Mouse (Mus musculus) midbrain, embryonic 11.5 days (tissue): ENCODE results near the gene Fbxo22. TPM values are rescaled to one million over a fixed set of nuclear protein-coding genes. Genes with fewer than 3 reads are reported as not detected.
A peak's percentile ranks its signal among the peaks of the same experiment; 100 is the strongest.
"Not testable (repeated sequence)": the region's sequence is repeated elsewhere in the genome, so short reads cannot be mapped to it uniquely, and the experiment has no call there.

ENCODE experiments used
- ATAC-seq: fragments of 200-750 bp; cut with Nextera tagmentation; 2 replicates; pipeline ENCODE4 v1.8.0; 2017; ENCODE audit warnings: moderate TSS enrichment, moderate library complexity; ENCODE audit not compliant: low FRiP score
- DNase-seq: peaks from one replicate; pipeline ENCODE4 v3.0.0; 2015; ENCODE audit warnings: low spot score; ENCODE audit errors: missing footprints
- H3K27ac ChIP-seq: fragments of 300-500 bp; sonication (generic); 2 replicates; pipeline ENCODE4 v1.5.1; 2014; ENCODE audit warnings: low read depth, low read length
- H3K27me3 ChIP-seq: fragments of 300-500 bp; sonication (generic); 2 replicates; pipeline ENCODE4 v1.6.1; 2014; ENCODE audit warnings: mild to moderate bottlenecking, low read length, moderate library complexity, mixed read lengths; ENCODE audit not compliant: control insufficient read depth, insufficient read depth
- H3K36me3 ChIP-seq: fragments of 300-500 bp; sonication (generic); 2 replicates; pipeline ENCODE4 v1.6.1; 2014; ENCODE audit warnings: mild to moderate bottlenecking, low read length, moderate library complexity, mixed read lengths; ENCODE audit not compliant: control insufficient read depth, insufficient read depth
- H3K4me1 ChIP-seq: fragments of 300-500 bp; sonication (generic); 2 replicates; pipeline ENCODE4 v1.6.1; 2014; ENCODE audit warnings: low read length; ENCODE audit not compliant: control insufficient read depth, insufficient read depth
- H3K4me2 ChIP-seq: fragments of 300-500 bp; sonication (generic); 2 replicates; pipeline ENCODE4 v1.6.1; 2014; ENCODE audit warnings: mild to moderate bottlenecking, moderate library complexity
- H3K4me3 ChIP-seq: fragments of 300-500 bp; sonication (generic); 2 replicates; pipeline ENCODE4 v1.5.1; 2014; ENCODE audit warnings: low read depth, low read length
- H3K9ac ChIP-seq: fragments of 300-500 bp; sonication (generic); 2 replicates; pipeline ENCODE4 v1.6.1; 2014; ENCODE audit warnings: low read length
- H3K9me3 ChIP-seq: fragments of 300-500 bp; sonication (generic); 2 replicates; pipeline ENCODE4 v1.6.1; 2016; ENCODE audit warnings: low read length; ENCODE audit not compliant: control insufficient read depth
- WGBS: fragments of 180-500 bp; shearing (Covaris S2); extraction: QIAGEN DNeasy Blood & Tissue Kit; methylation state at CpG from one replicate; pipeline ENCODE4 v1.1.7; 2014; 5-methylcytosine and 5-hydroxymethylcytosine counted together
- polyA plus RNA-seq: library from polyadenylated mRNA; unstranded; fragments of >200 nt; fragmentation: Nextera tagmentation; extraction: Ambion mirVana; gene quantifications from 2 replicates; pipeline ENCODE4 v1.2.1, GENCODE M21; 2014

The Fbxo22 gene
- polyA plus RNA-seq, 1 experiment from 2014 or later, result 84.6 TPM

- Histone ChIP-seq H3K27ac (no peak overlapping the region), H3K4me3 (no peak overlapping the region), H3K9me3 (no peaks in the 10 kb centered on the region; the same call in 1 of the 2 replicates), H3K4me2 (no peak overlapping the region), H3K27me3 (no peaks in the 10 kb centered on the region), H3K4me1 (no peaks in the 10 kb centered on the region), H3K36me3 (no peaks in the 10 kb centered on the region), H3K9ac (no peak overlapping the region)
- 68% methylated on average over 6 of the region's 6 CpGs for whole genome bisulfite sequencing
- ATAC-seq (no peak), DNase-seq (no peak)
These were observed 22.8 kb downstream of the Fbxo22 start for GRCm38 (mm10) chr9:55231544-55231943.

- Histone ChIP-seq H3K9ac (no peak overlapping the region), H3K4me2 (no peak overlapping the region), H3K36me3 (no peaks in the 10 kb centered on the region), H3K27me3 (no peaks in the 10 kb centered on the region), H3K9me3 (no peaks in the 10 kb centered on the region; the same call in 1 of the 2 replicates), H3K4me1 (no peaks in the 10 kb centered on the region), H3K27ac (no peak overlapping the region), H3K4me3 (no peak overlapping the region)
- ATAC-seq (no peak), DNase-seq (no peak)
- WGBS, result 91% methylated on average over 5 of the region's 5 CpGs
These were observed 23.4 kb downstream of the Fbxo22 start for GRCm38 (mm10) chr9:55232110-55232509.

GRCm38 (mm10) chr9:55232586-55232985 lies 23.9 kb downstream of the Fbxo22 start:
- H3K4me2 ChIP-seq, result no peak overlapping the region
- no peaks in the 10 kb centered on the region; the same call in 1 of the 2 replicates for H3K9me3 ChIP-seq
- H3K27me3 ChIP-seq, result no peaks in the 10 kb centered on the region
- ATAC-seq (no peak), DNase-seq (no peak)
- H3K4me3 ChIP-seq, result no peak overlapping the region
- H3K9ac ChIP-seq, result no peak overlapping the region
- H3K4me1 ChIP-seq, result no peaks in the 10 kb centered on the region
- no peaks in the 10 kb centered on the region for H3K36me3 ChIP-seq
- H3K27ac ChIP-seq, result no peak overlapping the region
- 92% methylated on average over 7 of the region's 7 CpGs for WGBS

GRCm38 (mm10) chr9:55233076-55233475 lies 24.4 kb downstream of the Fbxo22 start:
- not testable (repeated sequence) for H3K4me2 ChIP-seq, H3K27ac ChIP-seq, H3K36me3 ChIP-seq, ATAC-seq, H3K4me1 ChIP-seq, H3K9ac ChIP-seq, H3K9me3 ChIP-seq, H3K4me3 ChIP-seq, DNase-seq, H3K27me3 ChIP-seq
- WGBS, result 73% methylated on average over 11 of the region's 11 CpGs

- Histone ChIP-seq H3K4me1 (no peaks in the 10 kb centered on the region), H3K4me2 (no peak overlapping the region), H3K4me3 (no peak overlapping the region), H3K36me3 (no peaks in the 10 kb centered on the region), H3K9me3 (no peaks in the 10 kb centered on the region; the same call in 1 of the 2 replicates), H3K27ac (no peak overlapping the region), H3K27me3 (no peaks in the 10 kb centered on the region), H3K9ac (no peak overlapping the region)
- no peak for ATAC-seq
- 76% methylated on average over 13 of the region's 13 CpGs for WGBS
- DNase-seq, result no peak
These were observed 27.8 kb downstream of the Fbxo22 start for GRCm38 (mm10) chr9:55236235-55237165.

- Histone ChIP-seq H3K9ac (no peak overlapping the region), H3K27ac (no peak overlapping the region), H3K4me2 (no peak overlapping the region), H3K4me1 (no peaks in the 10 kb centered on the region), H3K4me3 (no peak overlapping the region), H3K27me3 (no peaks in the 10 kb centered on the region), H3K9me3 (no peaks in the 10 kb centered on the region), H3K36me3 (no peaks in the 10 kb centered on the region)
- ATAC-seq, result no peak
- WGBS, result 91% methylated on average over 5 of the region's 5 CpGs
- no peak for DNase-seq
These were observed 32.1 kb downstream of the Fbxo22 start for GRCm38 (mm10) chr9:55240852-55241251.

- peak overlapping the region; percentile 14 for H3K4me3 ChIP-seq
- no peaks in the 10 kb centered on the region for H3K36me3 ChIP-seq
- H3K4me2 ChIP-seq, result peak overlapping the region; percentile 36
- 34% methylated on average over 24 of the region's 24 CpGs for WGBS
- no peaks in the 10 kb centered on the region for H3K9me3 ChIP-seq
- H3K27ac ChIP-seq, result no peak overlapping the region
- DNase-seq (peak; percentile 90), ATAC-seq (no peak)
- no peaks in the 10 kb centered on the region for H3K27me3 ChIP-seq
- H3K4me1 ChIP-seq, result no peaks in the 10 kb centered on the region
- H3K9ac ChIP-seq, result no peak overlapping the region
These were observed 33.3 kb downstream of the Fbxo22 start for GRCm38 (mm10) chr9:55241863-55242685.

- H3K27ac ChIP-seq, result no peak overlapping the region
- no peak for DNase-seq
- H3K4me2 ChIP-seq, result no peak overlapping the region
- no peaks in the 10 kb centered on the region for H3K36me3 ChIP-seq
- no peak overlapping the region for H3K9ac ChIP-seq
- H3K27me3 ChIP-seq, result no peaks in the 10 kb centered on the region
- no peaks in the 10 kb centered on the region for H3K4me1 ChIP-seq
- ATAC-seq, result no peak
- 78% methylated on average over 3 of the region's 3 CpGs for WGBS
- no peaks in the 10 kb centered on the region for H3K9me3 ChIP-seq
- H3K4me3 ChIP-seq, result no peak overlapping the region
These were observed 34.6 kb downstream of the Fbxo22 start for GRCm38 (mm10) chr9:55243280-55243679.

GRCm38 (mm10) chr9:55244079-55244478 lies 35.4 kb downstream of the Fbxo22 start:
- H3K27ac ChIP-seq, result no peak overlapping the region
- no peaks in the 10 kb centered on the region for H3K9me3 ChIP-seq
- no peaks in the 10 kb centered on the region for H3K36me3 ChIP-seq
- 82% methylated on average over 3 of the region's 3 CpGs for WGBS
- H3K27me3 ChIP-seq, result no peaks in the 10 kb centered on the region
- no peaks in the 10 kb centered on the region for H3K4me1 ChIP-seq
- DNase-seq (no peak), ATAC-seq (no peak)
- no peak overlapping the region for H3K4me2 ChIP-seq
- H3K9ac ChIP-seq, result no peak overlapping the region
- no peak overlapping the region for H3K4me3 ChIP-seq
